Mouse (Mus musculus) ES-Bruce4 (cell line): Measurements from ENCODE around the gene Ipmk.

Source experiments
- CTCF ChIP-seq: IDR thresholded peaks from one replicate; pipeline ENCODE4 v1.8.1; 2011; ENCODE audit warnings: low read depth, low read length
- EP300 ChIP-seq: IDR thresholded peaks from 2 replicates; pipeline ENCODE4 v1.6.1; 2011; ENCODE audit warnings: low read depth, low read length; ENCODE audit not compliant: insufficient read depth
- POLR2A ChIP-seq: IDR thresholded peaks from one replicate; pipeline ENCODE4 v1.8.1; 2011; ENCODE audit warnings: low read length; ENCODE audit not compliant: insufficient read depth

DNA sequence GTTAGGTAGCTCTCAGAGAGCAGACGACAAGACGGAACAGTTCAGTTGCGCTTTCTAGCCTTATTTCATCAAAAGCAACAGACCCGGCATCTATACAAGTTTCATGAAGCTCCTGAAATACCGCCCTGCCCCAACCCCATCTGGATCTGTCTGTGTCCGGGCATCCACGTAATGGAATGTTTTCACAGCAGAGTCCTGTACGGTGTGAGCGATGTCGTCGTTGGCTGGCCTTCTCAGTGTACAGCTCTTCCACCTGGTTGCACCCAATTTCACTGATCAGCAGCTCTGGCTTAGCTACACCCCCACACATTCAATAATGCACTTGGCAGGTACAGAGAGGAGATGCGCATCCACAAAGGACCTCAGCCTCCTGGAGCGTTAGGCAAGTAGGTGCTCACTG, 126.0 kb downstream of the Ipmk start:
- TF ChIP-seq CTCF: no peak
- TF ChIP-seq EP300: no peak
- no peak for TF ChIP-seq POLR2A
